Mouse (Mus musculus) cerebellum, adult 11 months (tissue): Measurements from ENCODE around the gene Ifit1bl2.
A peak's percentile ranks its signal among the peaks of the same experiment; 100 is the strongest.
"Not testable (repeated sequence)": the region's sequence is repeated elsewhere in the genome, so short reads cannot be mapped to it uniquely, and the experiment has no call there.

Source experiments
- DNase-seq: peaks from one replicate; pipeline ENCODE4 v3.0.0; 2022

The Ifit1bl2 gene

DNA sequence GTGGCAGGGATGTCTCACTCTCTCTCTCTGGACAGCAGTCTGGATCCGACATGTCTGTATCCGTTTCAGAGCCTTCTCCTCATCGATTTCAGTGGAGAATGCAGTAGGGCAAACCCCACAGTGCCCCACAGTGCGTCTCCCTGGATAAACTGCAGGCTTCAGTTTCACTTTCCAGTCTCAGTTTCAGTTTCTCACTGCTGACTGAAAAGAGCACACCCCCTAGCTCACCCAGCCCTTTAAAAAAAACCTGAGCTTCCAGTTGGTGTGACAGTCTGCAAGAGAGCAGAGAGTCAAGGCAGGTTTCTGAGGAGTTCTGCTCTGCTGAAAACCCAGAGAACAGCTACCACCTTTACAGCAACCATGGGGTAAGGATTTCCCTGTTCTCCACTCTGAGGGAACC is at the start of gene Ifit1bl2, which contains the start of gene Ifit1:
Gene Ifit1bl2 (minus strand): TSS at position 121 of the 400 bp plus-strand sequence.
Gene Ifit1 (plus strand): TSS at position 249 of the 400 bp plus-strand sequence.
- no peak for DNase-seq

DNA sequence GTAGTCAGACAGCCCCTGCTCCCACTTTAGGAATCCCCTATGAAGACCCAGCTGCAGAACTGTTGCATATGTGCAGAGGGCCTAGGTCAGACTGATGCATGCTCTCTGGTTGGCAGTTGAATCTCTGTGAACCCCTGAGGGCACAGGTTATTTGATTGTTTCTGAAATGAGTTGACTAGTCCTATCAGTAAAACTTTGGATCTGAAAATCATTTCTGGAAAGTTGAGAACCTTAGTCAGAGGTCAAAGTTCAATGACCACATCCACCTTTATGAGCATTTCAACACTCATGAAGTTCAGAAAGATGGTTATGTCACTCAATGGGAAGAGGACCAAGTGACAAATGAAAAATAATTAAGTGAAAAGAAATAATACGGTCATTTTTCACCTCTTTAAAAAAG is 45.0 kb upstream of the Ifit1bl2 start:
- DNase-seq, result no peak

DNA sequence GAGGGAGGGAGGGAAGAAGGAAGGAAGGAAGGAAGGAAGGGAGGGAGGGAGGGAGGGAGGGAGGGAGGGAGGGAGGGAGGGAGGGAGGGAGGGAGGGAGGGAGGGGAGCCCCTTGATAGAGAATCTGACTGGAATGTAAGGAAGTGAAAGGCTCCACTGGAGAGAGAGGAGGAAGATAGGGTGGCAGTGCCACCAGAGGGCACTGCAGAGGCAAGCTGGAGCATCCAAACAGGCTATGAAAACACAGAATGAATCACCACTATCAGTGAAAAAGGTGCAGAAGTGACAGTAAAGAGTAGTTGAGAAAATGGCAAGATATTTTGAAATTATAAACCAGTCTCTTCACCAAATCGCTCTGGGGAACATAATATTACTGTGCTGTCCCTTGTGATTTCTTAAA is 44.3 kb upstream of the Ifit1bl2 start:
- DNase-seq, result no peak

DNA sequence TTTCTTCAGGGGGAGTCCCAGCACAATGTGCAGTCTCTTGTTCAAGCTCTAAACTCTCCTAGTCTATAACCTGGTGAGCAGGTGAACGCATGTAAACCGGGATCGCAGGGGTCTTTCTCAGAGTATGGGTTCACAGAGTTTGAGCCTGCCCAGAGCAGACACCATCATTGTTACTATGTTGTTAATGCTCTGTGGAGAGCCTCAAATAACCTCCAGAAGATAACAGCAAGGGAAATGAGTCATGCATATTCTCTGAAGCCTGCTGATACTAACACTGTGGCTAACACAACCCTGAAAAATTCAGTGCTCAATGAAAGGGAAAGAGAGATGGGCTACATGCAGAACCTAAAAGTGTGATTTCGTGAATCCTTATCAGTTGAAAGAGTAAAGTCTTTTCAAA is 37.9 kb upstream of the Ifit1bl2 start:
- no peak for DNase-seq

DNA sequence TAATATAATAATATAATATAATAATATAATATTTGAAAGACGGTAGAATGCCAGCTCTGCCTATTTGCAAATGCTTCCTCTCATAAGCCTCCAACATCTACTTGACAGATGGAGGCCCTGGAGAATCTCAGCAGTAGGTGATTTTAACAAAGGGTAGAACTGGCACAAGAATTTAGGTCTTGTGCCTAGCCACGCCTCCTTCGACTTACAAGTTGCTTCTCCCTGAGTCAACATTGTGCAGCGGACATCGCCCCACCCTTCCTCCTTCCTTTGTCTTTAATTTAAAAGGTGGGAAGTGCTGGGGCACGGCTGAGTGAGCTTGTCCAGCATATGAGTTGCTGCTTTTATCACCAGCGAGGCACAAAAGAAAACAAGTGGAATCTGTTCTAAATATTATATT is 32.9 kb upstream of the Ifit1bl2 start:
- peak; percentile 9 for DNase-seq

DNA sequence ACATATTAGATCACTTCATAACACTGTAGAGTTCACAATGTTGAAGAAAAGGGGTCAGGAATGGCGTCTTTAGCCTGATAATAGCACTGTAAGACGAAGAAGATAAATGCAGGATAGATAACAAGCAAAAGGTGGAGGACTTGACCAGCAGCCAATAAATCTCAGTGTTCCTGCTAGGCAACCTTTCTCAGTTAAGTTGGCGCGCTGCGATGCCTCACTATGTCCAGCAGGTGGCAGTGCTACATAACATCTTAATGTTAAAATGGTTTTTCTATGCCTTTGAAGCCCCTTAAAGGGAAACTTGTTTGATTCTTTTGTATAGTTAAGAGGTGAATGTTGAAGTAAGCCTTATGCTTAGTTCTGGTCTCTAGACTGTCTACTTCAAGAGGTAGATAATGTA is 25.6 kb upstream of the Ifit1bl2 start:
- peak; percentile 43 for DNase-seq

DNA sequence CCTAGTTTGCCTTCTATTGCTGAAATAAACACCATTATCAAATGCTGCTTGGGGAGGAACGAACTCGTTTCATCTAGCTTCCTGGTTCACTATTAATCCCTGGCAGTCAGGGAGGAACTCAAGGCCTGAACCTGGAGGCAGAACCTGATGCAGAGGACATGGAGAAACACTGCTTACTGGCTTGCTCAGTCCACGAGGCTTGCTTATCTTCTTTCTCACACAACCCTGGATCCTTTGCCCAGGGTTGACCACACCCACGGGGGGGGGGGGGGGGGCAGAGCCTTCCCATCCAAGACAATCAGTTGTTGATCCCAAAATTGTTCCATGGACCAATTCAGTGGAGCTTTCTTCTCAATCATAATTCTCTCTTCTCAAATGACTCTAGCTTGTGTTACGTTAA is 22.2 kb upstream of the Ifit1bl2 start:
- DNase-seq, result no peak

DNA sequence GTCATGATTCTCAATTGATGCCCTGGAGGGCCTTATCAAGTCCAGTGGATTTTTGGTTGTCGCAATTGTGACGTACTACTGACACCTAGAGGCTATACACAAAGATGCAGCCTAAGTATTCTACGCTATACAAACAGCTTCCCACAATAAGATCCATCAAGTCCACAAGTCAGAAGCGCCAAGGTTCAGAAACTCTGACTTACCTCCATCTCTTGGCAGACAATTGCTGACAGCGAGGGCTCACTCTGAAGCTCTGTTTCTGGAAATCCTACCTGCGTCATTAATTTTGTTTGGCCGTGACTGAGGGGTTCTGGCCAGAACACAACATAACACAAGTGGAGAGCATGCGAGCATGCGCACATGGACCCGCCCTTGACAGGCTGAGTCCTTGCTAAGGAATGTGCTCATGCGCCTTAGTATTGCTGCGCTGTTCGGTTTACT is 21.5 kb upstream of the Ifit1bl2 start:
- DNase-seq, result peak; percentile 44

DNA sequence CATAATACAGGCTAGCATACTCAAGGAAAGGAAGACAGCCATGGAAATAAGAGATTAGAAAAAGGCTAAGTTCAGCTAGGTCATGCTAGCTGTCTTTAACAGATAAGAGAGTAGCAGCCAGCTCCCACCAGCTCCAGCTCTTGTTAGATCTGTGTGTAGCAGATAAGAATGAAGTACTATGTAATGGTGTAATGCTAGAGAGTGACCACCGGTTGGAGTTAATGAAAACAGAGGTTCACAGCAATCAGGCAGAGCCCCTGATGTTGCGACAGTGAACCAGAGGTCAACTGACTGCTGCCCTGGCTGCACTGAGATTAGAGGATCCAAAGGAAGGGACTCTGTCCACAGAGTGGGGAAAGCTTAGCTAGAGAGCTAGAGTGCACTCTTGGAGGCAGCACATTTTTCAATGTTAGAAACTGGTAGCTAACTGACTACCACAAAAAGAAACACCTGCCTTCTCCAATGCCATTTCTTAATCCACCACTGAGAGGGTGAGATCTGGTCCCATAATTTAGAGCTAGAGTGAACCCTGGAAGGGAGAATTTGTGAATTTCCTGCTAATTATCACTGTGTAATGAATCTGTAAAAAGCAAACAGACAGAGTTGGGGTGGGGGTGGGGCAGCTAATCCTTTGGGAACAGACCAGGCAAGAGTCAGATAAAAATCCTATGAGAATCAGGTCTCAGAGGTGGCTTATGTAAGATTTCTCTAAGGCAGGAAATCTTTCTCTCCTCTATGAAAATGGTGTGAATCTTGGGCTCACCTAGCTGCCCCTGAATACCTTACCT is 16.2 kb upstream of the Ifit1bl2 start:
- no peak for DNase-seq

DNA sequence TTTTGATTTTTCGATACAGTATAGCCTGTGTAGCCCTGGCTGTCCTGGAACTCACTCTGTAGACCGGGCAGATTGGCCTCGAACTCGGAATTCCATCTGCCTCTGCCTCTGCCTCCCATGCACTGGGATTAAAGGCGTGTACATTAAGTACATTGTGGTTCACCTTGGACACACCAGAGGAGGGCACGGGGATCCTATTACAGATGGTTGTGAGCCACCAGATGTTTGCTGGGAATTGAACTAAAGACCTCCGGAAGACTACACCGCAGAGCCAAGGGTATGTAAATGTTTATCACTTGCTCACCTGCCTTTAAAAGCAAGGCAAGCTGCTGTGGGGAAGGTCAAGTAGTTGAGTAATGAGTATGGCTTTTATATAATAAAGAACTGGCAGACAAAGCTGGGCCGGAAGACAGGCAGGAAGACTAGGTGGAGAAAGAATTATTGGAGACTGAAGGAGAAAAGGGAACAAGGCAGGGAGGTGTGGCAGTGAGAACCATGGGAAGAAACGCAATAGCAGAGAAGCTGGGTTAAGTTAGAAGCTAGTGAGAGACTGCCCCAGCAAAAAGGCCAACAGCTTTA is 14.8 kb upstream of the Ifit1bl2 start:
- DNase-seq, result no peak

DNA sequence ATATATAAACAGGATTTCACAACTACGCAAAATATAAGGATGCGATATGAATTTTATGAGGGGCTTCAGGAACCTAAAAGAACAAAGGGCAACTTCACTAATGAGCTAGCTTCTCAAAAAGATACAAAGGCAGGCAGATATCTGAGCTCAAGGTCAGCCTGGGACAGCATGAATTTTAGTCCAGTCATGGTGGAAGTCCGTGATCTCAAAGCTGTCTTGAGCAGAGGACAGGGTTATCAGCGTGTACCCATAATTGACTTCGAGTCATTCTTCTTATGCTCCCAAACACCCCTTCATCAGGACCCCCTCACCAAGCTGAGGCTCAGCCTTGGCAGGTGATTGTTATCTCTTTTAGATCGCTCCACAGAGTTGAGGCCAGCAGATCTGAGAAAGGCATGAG is 10.5 kb upstream of the Ifit1bl2 start:
- no peak for DNase-seq

DNA sequence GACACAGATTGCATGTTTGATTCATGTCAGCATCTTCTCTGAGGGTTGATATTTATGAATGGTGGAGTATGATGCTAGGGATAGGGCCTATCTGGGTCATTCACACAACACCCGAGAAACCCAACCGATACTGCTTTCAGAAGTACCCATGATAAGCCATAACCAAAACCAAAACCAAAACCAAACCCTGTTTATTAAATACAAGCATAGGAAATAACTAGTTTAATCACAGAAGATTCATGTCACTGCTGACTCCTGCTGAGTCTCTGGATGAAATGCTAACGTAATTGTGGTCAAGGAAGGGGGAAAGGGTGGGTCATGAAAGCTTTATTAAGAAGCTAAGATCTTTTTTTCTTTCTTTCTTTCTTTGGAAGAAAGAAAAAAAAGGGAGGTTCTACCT is 9.7 kb upstream of the Ifit1bl2 start:
- no peak for DNase-seq

DNA sequence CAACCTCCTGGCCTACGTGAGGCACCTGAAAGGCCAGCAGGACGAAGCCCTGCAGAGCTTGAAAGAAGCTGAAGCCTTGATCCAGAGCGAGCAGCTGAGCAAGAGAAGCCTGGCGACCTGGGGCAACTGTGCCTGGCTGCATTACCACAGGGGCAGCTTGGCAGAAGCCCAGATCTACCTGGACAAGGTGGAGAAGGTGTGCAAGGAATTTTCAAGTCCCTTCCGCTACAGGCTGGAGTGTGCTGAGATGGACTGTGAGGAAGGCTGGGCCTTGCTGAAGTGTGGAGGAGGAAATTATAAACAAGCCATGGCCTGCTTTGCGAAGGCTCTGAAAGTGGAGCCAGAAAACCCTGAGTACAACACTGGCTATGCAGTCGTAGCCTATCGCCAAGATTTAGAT is 7.1 kb upstream of the Ifit1bl2 start:
- DNase-seq, result not testable (repeated sequence)

DNA sequence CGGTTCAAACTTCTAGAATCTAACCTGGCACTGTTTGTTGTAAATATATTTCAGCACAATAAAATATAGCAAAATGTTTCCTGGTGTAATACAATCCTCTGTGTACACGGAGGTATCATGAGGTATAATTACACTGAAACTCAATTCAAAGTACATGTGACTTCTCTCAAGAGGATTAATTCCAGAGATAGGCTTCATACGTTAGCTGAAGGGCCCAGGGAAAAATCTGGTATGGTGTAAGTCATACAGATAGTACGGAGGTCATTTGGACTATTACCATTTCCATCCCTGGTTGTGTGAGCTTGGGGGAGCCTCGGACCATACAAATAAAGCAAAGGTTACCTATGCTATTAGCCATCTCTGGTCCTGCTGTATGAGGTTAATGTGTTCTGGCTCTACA is 2.1 kb upstream of the Ifit1bl2 start:
- no peak for DNase-seq

DNA sequence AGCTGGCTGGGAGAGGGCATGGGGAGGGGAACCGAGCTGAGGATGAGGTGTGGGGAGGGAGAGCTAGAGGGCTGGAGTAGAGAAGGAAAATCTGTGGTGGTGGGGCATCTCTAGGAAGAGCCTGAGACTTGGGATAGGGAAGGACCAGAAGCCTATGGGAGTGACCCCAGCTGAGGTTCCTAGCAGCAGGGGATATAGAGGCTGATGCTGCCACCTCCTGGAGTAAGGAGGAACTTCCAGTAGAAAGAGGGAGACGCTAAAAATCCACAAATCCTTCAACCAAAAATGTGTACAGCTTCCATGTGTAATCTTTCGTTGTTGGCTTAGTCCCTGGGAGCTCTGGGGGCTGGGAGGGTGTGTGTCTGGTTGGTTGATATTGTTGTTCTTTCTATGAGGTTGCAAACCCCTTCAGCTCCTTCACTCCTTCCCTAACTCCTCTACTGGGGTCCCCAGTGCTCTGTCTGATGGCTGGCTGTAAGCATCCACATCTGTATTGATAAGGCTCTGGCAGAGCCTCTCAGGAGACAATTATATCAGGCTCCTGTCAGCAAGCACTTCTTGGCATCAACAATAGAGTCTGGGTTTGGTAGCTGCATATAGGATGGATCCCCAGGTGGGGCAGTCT is 3.5 kb downstream of the Ifit1bl2 start:
- no peak for DNase-seq

DNA sequence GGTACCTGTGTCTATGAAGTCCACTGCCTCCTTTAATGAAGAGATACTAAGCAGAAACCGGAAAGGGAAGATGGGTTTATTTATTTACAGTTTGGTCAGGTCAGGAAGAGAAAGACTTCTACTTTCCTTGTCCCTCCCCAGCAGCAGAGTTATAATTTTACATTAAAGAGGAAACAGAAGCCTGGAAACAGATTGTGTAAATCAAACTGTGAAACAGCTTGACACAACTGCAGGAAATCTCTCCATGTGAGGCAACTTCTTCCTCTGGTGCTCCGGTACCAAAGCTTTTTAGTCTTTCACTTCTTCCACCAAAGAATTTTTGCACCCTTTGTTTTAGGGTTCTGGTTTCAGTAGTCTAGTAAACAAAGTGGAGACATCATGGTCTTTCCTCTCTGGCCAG is 7.1 kb downstream of the Ifit1bl2 start:
- no peak for DNase-seq

DNA sequence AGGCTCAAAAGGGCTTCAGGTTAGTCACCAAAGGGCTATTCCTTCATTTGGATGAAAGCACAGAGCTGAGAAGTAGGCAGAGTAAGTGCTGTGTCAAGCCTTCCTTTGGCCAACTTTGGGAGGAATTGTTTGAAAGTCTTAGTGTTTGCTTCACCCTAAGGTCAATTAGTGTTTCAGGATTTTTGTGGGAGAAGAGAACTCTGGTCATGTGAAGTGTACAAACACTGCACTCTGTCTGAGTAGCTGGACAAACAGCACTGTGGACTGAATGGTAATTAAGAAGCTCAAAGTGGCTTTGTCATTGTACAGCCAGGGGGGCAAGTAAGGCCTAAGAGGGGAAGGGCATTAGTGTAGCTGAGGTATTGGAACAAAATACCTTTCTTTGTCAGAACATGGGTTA is 9.1 kb downstream of the Ifit1bl2 start:
- no peak for DNase-seq

DNA sequence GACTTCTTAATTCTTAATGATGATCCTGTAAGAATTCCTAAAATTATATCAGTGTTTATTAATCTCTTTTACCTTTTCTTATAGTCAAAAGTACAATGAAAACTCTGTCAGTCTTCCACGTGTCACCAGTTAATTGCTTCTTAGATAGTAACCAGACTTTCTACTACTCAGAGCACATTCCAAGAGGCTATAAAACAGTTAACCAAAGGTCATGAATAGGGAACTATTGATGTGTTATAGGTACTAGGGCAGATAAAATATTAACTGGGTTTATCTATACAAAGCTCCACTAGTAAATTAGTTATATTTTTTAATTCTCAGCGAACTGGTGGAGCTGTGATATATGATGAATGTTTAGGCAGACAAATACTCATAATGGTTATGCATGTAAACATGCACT is 13.0 kb downstream of the Ifit1bl2 start:
- no peak for DNase-seq

DNA sequence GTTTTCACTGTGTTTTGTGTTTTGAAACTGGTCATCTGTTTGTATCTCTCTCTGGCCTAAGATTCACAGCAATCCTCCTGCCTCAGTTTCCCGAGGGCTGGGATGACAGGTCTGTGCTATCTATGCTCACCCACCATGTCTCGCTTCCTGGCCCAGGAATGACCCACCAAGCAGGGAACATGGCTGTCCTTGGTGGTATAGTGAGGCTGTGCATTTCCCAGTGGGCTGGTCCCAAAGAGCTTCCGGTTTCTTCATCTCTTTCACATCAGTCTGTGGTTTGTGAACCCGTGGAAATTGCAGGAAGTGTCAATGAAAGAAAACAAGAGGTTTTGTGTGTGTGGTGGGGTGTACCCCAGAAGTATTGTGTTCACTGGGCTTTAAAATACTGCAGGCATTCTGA is 15.9 kb downstream of the Ifit1bl2 start:
- no peak for DNase-seq

DNA sequence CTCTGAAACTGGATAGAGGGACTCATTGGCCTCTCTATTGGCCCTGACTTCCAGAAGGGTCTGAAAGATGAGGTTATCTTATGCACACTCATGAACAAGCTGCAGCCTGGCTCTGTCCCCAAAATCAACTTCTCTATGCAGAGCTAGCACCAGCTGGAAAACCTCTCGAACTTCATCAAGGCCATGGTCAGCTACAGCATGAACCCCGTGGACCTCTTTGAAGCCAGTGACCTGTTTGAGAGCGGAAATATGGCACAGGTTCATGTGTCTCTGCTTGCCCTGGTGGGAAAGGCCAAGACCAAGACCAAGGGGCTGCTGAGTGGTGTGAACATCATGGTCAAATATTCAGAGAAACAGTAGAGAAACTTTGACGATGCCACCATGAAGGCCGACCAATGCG is 16.8 kb downstream of the Ifit1bl2 start:
- DNase-seq, result no peak

DNA sequence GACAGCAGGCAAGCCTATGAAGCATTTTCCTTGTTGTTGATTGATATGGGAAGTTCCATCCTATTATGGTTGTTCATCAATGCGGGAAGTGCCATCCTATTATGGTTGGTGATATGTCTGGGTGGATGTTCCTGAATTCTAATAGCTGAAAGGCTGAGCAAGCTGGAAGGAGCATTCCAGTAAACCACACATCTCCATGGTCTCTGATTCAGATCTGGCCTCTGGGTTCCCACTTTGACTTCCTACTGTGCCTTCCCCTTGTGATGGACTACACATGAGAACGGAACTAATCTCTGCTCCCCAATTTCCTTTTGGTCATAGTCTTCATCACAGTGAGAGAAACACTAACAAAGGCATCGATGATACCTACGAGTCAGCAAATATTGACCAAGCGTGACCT is 19.7 kb downstream of the Ifit1bl2 start:
- DNase-seq, result no peak

DNA sequence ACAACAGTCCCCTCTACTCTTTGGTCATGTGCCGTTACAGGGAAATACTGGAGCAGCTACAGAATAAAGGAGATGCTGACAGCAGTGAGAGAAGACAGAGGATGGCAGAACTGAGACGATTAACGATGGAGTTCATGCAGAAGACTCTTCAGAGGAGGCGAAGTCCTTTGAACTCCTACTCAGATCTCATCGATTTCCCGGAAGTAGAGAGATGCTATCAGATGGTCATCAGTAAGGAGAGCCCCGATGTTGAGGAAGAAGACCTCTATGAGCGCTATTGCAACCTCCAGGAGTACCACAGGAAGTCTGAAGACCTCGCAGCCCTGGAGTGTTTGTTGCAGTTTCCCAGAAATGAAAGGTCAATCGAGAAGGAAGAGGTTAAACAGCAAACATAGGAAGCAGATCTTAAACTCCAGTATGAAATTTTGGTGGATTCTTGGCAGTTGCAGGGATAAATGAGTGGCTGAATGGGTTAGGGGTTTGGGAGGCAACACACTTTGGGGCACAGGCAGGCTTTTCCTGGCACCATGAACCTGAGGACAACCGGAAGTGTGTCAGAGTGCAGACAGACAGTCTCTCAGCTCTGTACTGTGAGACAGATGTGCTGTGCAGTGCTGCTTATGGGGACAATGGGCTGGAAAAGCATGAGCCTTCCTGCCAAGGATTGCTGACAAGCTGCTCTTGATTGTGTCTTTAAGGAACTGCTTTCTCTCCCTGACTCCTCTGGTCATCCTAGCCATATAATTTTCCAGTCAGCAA is 28.1 kb downstream of the Ifit1bl2 start:
- not testable (repeated sequence) for DNase-seq

DNA sequence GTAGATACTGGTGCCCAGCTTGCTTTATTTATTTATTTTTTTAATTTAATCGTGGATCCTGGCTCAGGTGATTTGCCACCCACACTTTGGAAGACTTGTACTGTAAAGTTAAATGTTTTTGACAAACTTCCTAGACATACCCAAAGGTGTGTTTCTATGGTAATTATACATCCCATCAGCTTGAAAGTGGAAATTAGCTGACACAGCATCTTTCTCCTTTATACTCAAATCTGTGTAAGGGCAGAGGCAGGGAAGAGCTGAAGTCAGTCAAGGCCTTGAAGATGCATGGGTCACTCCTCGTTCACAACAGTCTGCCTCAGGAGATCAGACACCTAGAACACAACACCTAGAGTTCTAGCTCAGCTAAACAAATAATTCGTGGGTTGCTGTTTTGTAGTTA is 30.4 kb downstream of the Ifit1bl2 start:
- DNase-seq, result not testable (repeated sequence)
